Mouse (Mus musculus): Measurements from ENCODE around the gene Gm49661.

DNA sequence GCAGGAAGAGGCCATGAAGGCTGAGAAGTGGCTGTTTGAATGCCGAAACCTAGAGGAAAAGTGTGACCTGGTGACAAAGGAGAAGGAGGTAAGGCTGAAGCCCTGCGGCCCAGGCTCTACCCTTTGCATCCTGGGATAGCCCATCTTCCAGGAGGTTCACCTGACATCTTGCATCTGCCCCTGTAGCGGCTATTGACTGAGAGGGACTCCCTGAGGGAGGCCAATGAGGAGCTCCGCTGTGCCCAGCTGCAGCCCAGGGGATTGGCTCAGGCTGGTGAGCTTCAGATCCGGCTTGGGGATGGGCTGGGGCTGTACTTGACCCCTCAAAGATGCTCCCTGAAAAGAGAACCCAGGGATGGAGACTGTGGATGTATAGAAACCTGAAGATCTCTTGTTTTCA, 27.7 kb upstream of the Gm49661 start:
- TF ChIP-seq MYC (IDR thresholded peaks at IDR 0.05; ENCODE audit: low read depth, low read length), result no peak
- TF ChIP-seq ZKSCAN1 (IDR thresholded peaks at IDR 0.05; ENCODE audit: borderline replicate concordance, low read depth, low read length), result no peak
- no peak for TF ChIP-seq CTCF (conservative IDR thresholded peaks at IDR 0.05 in 1 of 2, IDR thresholded peaks at IDR 0.05 in 1 of 2; ENCODE audit: low read depth in 2 of 2, low read length in 2 of 2)
- no peak for TF ChIP-seq NELFE (IDR thresholded peaks at IDR 0.05; ENCODE audit: low read depth, low read length)
- TF ChIP-seq POLR2A (IDR thresholded peaks at IDR 0.05; ENCODE audit: low read depth, low read length), result no peak
- TF ChIP-seq ZNF384 (IDR thresholded peaks at IDR 0.05; ENCODE audit: low read depth, low read length), result no peak
- TF ChIP-seq EP300 (IDR thresholded peaks at IDR 0.05; ENCODE audit: low read length), result no peak
- TF ChIP-seq USF1 (IDR thresholded peaks at IDR 0.05; ENCODE audit: low read depth, low read length), result no peak
